In the genomic region with DNA sequence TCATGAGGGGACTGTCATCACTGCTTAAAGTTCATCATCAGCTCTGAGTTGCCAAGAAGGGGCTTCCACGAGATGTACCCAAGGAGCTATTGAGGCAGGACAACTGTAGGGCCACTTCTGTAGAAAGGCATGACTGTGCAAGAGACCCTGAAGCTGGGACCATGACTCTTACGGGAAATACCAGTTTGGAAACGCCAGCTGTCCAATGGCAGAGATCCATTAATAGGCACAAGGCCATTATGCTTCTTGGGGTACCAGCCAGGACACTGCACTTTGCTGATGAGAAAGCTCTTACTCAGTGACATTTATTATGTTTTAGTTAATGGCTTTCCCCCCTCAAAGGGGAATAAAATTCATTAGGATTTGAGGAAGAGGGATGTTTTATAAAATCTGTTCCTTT, we compare ENCODE assay signal across 30 mouse cellular contexts. TPM values are rescaled to one million over a fixed set of nuclear protein-coding genes. Genes with fewer than 3 reads are reported as not detected.
"Had no signal": no experiment of that assay in that cellular context is flagged by ENCODE, and none has a peak within 500 bp of the region (broad histone marks: within the 10 kb centered on the region; RNA-seq: fewer than 3 reads in every experiment).

No protein-coding gene starts in this region.

- ATAC-seq: hindbrain, embryonic 16.5 days; inflammation-experienced regulatory T-cells, adult 6 months; intestine, postnatal 0 days; liver, postnatal 0 days had no signal

- H3K27me3 ChIP-seq: hindbrain, embryonic 12.5 days; limb, embryonic 12.5 days; liver, embryonic 13.5 days; liver, embryonic 15.5 days had no signal

- H3K27ac ChIP-seq: gastrocnemius, adult 2 months; heart, adult 2 months; heart, embryonic 10.5 days; hindbrain, embryonic 10.5 days; hindbrain, embryonic 12.5 days; hindbrain, embryonic 14.5 days; layer of hippocampus, adult 2 months; left cerebral cortex, adult 2 months; limb, embryonic 10.5 days; limb, embryonic 12.5 days; liver, embryonic 13.5 days; liver, embryonic 15.5 days had no signal

- H3K36me3 ChIP-seq: heart, embryonic 10.5 days; heart, embryonic 12.5 days; hindbrain, embryonic 10.5 days; hindbrain, embryonic 12.5 days; limb, embryonic 10.5 days; limb, embryonic 12.5 days; liver, embryonic 13.5 days; liver, embryonic 15.5 days had no signal

- H3K4me2 ChIP-seq: heart, embryonic 12.5 days; hindbrain, embryonic 12.5 days; hindbrain, embryonic 14.5 days; limb, embryonic 12.5 days; liver, embryonic 13.5 days; liver, embryonic 15.5 days had no signal

- H3K4me3 ChIP-seq: gastrocnemius, adult 2 months; heart, adult 2 months; heart, embryonic 10.5 days; heart, embryonic 12.5 days; hindbrain, embryonic 10.5 days; hindbrain, embryonic 12.5 days; layer of hippocampus, adult 2 months; left cerebral cortex, adult 2 months; limb, embryonic 10.5 days; limb, embryonic 12.5 days; liver, embryonic 13.5 days; liver, embryonic 15.5 days had no signal

- H3K9me3 ChIP-seq: heart, embryonic 10.5 days; heart, embryonic 12.5 days; hindbrain, embryonic 10.5 days; hindbrain, embryonic 12.5 days; limb, embryonic 10.5 days; limb, embryonic 12.5 days; liver, embryonic 13.5 days; liver, embryonic 15.5 days had no signal

- DNase-seq: gastrocnemius, adult 2 months; gastrocnemius, postnatal 10 days; gastrocnemius, postnatal 25 days; heart, adult 2 months; heart, postnatal 10 days; heart, postnatal 4 days; kidney, adult 18-20 months; kidney, adult 8-10 months; kidney, postnatal 10 days; kidney, postnatal 25 days; kidney, postnatal 4 days; liver, embryonic 13.5 days; liver, postnatal 0 days had no signal

- H3K4me1 ChIP-seq: heart, embryonic 10.5 days; heart, embryonic 12.5 days; hindbrain, embryonic 10.5 days; hindbrain, embryonic 12.5 days; limb, embryonic 10.5 days; limb, embryonic 12.5 days had no signal

- H3K9ac ChIP-seq: heart, embryonic 12.5 days; hindbrain, embryonic 12.5 days; hindbrain, embryonic 14.5 days; limb, embryonic 12.5 days; liver, embryonic 13.5 days; liver, embryonic 15.5 days; liver, postnatal 0 days had no signal

RNA-seq across cellular contexts. Expression of a gene that starts 24.6 kb away (rescaled TPM):
- polyA plus RNA-seq: heart, embryonic 10.5 days; heart, embryonic 12.5 days; heart, embryonic 14.5 days; hindbrain, embryonic 14.5 days; inflammation-experienced regulatory T-cells, adult 6 months; intestine, postnatal 0 days; kidney, embryonic 14.5 days; limb, embryonic 10.5 days; liver, adult 2 months; liver, embryonic 13.5 days; liver, embryonic 15.5 days; liver, postnatal 0 days had no signal

RNA-seq across cellular contexts. Expression of a gene that starts 38.8 kb away (rescaled TPM):
- polyA plus RNA-seq: heart, embryonic 10.5 days; heart, embryonic 12.5 days; heart, embryonic 14.5 days; inflammation-experienced regulatory T-cells, adult 6 months; intestine, postnatal 0 days; kidney, embryonic 14.5 days; kidney, embryonic 16.5 days; limb, embryonic 12.5 days; liver, adult 2 months; liver, embryonic 13.5 days; liver, embryonic 15.5 days; liver, postnatal 0 days had no signal
